Mouse (Mus musculus) thymus, postnatal 10 days (tissue): Measurements from ENCODE around the gene H2-D1.
"Not testable (repeated sequence)": the region's sequence is repeated elsewhere in the genome, so short reads cannot be mapped to it uniquely, and the experiment has no call there.

Experiments
- DNase-seq, 2 experiments: peaks; one replicate each; pipeline ENCODE4 v3.0.0; 2021; ENCODE audit warnings: low spot score in 2 of 2

The H2-D1 gene

GRCm38 (mm10) chr17:35303756-35304350, 41.3 kb downstream of the H2-D1 start:
- no peak for DNase-seq

GRCm38 (mm10) chr17:35304478-35304877, 41.9 kb downstream of the H2-D1 start:
- DNase-seq = no peak

GRCm38 (mm10) chr17:35304921-35305320, 42.4 kb downstream of the H2-D1 start:
- not testable (repeated sequence) for DNase-seq
